Mouse (Mus musculus) neural tube, embryonic 12.5 days (tissue): ENCODE measurements around the gene Phc1. TPM values are rescaled to one million over a fixed set of nuclear protein-coding genes. Genes with fewer than 3 reads are reported as not detected.

Experiments used
- ATAC-seq: fragments of 200-750 bp; cut with Nextera tagmentation; 2 replicates; pipeline ENCODE4 v1.8.0; 2017; ENCODE audit warnings: low read depth, mild to moderate bottlenecking, moderate TSS enrichment, moderate library complexity; ENCODE audit not compliant: low FRiP score
- H3K27ac ChIP-seq: fragments of 300-500 bp; sonication (generic); 2 replicates; pipeline ENCODE4 v1.5.1; 2016
- H3K27me3 ChIP-seq: fragments of 300-500 bp; sonication (generic); replicated peaks from 2 replicates; pipeline ENCODE4 v1.6.1; 2016; ENCODE audit warnings: mild to moderate bottlenecking
- H3K36me3 ChIP-seq: fragments of 300-500 bp; sonication (generic); 2 replicates; pipeline ENCODE4 v1.6.1; 2016; ENCODE audit warnings: mild to moderate bottlenecking
- H3K4me1 ChIP-seq: fragments of 300-500 bp; sonication (generic); 2 replicates; pipeline ENCODE4 v1.6.1; 2016
- H3K4me2 ChIP-seq: fragments of 300-500 bp; sonication (generic); replicated peaks from 2 replicates; pipeline ENCODE4 v1.6.1; 2016; ENCODE audit warnings: mild to moderate bottlenecking
- H3K4me3 ChIP-seq: fragments of 300-500 bp; sonication (generic); 2 replicates; pipeline ENCODE4 v1.5.1; 2016
- H3K9ac ChIP-seq: fragments of 300-500 bp; sonication (generic); 2 replicates; pipeline ENCODE4 v1.6.1; 2016; ENCODE audit warnings: mild to moderate bottlenecking
- H3K9me3 ChIP-seq: fragments of 300-500 bp; sonication (generic); 2 replicates; pipeline ENCODE4 v1.6.1; 2016; ENCODE audit warnings: mild to moderate bottlenecking
- WGBS: fragments of 180-500 bp; shearing (Covaris S2); methylation state at CpG from one replicate; pipeline ENCODE4 v1.1.7; 2016; 5-methylcytosine and 5-hydroxymethylcytosine counted together
- polyA plus RNA-seq: library from polyadenylated mRNA; unstranded; fragments of >200 nt; fragmentation: Nextera tagmentation; extraction: Ambion mirVana; gene quantifications from 2 replicates; pipeline ENCODE4 v1.2.1, GENCODE M21; 2016

Gene Phc1
- polyA plus RNA-seq, 1 experiment from 2014 or later, result 35.6 TPM

DNA sequence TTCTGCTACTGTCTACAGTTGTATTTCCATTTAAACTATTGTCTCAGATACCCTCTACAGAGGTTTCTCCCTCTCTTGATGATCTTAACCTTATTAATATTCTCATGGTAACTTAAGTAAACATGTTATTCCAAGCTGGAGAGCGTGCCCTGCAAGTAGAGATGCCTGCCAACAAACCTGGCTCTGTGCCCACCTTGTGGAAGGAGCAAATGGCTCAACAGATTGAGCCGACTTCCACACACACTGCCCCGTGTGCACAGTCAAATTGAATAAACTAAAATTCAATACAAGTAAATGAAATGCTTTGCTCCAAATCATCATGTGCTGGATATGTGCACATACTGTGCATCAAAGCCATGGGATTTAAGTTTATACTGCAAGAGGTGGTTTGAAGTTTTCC lies 71.8 kb downstream of the Phc1 start:
- Histone ChIP-seq H3K4me1 (no peaks in the 10 kb centered on the region), H3K36me3 (no peaks in the 10 kb centered on the region), H3K9ac (no peak overlapping the region), H3K9me3 (no peaks in the 10 kb centered on the region), H3K27me3 (no peaks in the 10 kb centered on the region), H3K4me3 (no peak overlapping the region), H3K27ac (no peak overlapping the region), H3K4me2 (no peak overlapping the region)
- ATAC-seq, result no peak
- 80% methylated on average over 3 of the region's 3 CpGs for WGBS

Other genes starting within 250 kb of the Phc1 start
- gene Klrg1, start 57.7 kb downstream of the Phc1 start, polyA plus RNA-seq, result 0.27 TPM in 1 of 2 replicates, not detected in the other
- 67.9 and 73.6 TPM in 2 replicates for gene M6pr, start 31.8 kb downstream of the Phc1 start, polyA plus RNA-seq
- gene Rimklb, start 158.2 kb upstream of the Phc1 start, polyA plus RNA-seq, result 78.8 and 89.6 TPM in 2 replicates
- gene Mfap5, start 165.3 kb upstream of the Phc1 start, polyA plus RNA-seq, result 1.6 and 2.1 TPM in 2 replicates
- gene Aicda, start 213.2 kb upstream of the Phc1 start, polyA plus RNA-seq, result 0.08 and 0.29 TPM in 2 replicates